Mouse (Mus musculus) ES-E14 (cell line): Measurements from ENCODE around the gene Axin1. TPM values are rescaled to one million over a fixed set of nuclear protein-coding genes. Genes with fewer than 3 reads are reported as not detected.

ENCODE experiments used
- DNase-seq: peaks from one replicate; pipeline ENCODE4 v3.0.0-alpha.2; 2013; ENCODE audit warnings: low read depth, low spot score
- H3K27ac ChIP-seq: 2 replicates; pipeline ENCODE4 v1.5.1; 2012; ENCODE audit warnings: low read depth, mild to moderate bottlenecking, low read length, moderate library complexity, mixed read lengths; ENCODE audit not compliant: poor library complexity, insufficient read depth, severe bottlenecking
- H3K36me3 ChIP-seq: 2 replicates; pipeline ENCODE4 v1.6.1; 2012; ENCODE audit warnings: mild to moderate bottlenecking, low read length, moderate library complexity, mixed read lengths; ENCODE audit not compliant: control insufficient read depth, poor library complexity, insufficient read depth, severe bottlenecking
- H3K4me1 ChIP-seq, 2 experiments: fragments of 150-350 bp in 1 of 2; sonication (generic) in 1 of 2; 2 replicates each; pipeline ENCODE4 v1.6.1; 2012; ENCODE audit warnings: low read length in 2 of 2, mild to moderate bottlenecking in 1 of 2, mixed read lengths in 1 of 2; ENCODE audit not compliant: control insufficient read depth in 2 of 2, insufficient read depth in 2 of 2, poor library complexity in 1 of 2
- H3K4me3 ChIP-seq, 2 experiments: fragments of 150-350 bp in 1 of 2; sonication (generic) in 1 of 2; 2 replicates each; pipeline ENCODE4 v1.5.1; 2012; ENCODE audit warnings: low read length in 2 of 2, low read depth in 1 of 2, mild to moderate bottlenecking in 1 of 2, mixed read lengths in 1 of 2; ENCODE audit not compliant: insufficient read depth in 1 of 2, poor library complexity in 1 of 2, severe bottlenecking in 1 of 2
- H3K9ac ChIP-seq: 2 replicates; pipeline ENCODE4 v1.6.1; 2012; ENCODE audit warnings: low read depth, mild to moderate bottlenecking, low read length, mixed read lengths; ENCODE audit not compliant: poor library complexity, insufficient read depth, severe bottlenecking
- H3K9me3 ChIP-seq: fragments of 150-350 bp; sonication (generic); 2 replicates; pipeline ENCODE4 v1.6.1; 2012; ENCODE audit warnings: low read depth, mild to moderate bottlenecking, low read length; ENCODE audit not compliant: control insufficient read depth, insufficient read depth
- CHD2 ChIP-seq: IDR thresholded peaks from 2 replicates; pipeline ENCODE4 v1.6.1; 2014; ENCODE audit warnings: mild to moderate bottlenecking, low read depth, low read length, inconsistent platforms
- HCFC1 ChIP-seq: IDR thresholded peaks from 2 replicates; pipeline ENCODE4 v1.6.1; 2012; ENCODE audit warnings: low read length, inconsistent platforms, borderline replicate concordance; ENCODE audit not compliant: insufficient read depth
- MAFK ChIP-seq: IDR thresholded peaks from 2 replicates; pipeline ENCODE4 v1.6.1; 2014; ENCODE audit warnings: mild to moderate bottlenecking, low read depth, low read length, inconsistent platforms; ENCODE audit not compliant: insufficient read depth
- ZC3H11A ChIP-seq: IDR thresholded peaks from 2 replicates; pipeline ENCODE4 v1.6.1; 2012; ENCODE audit warnings: low read depth, mild to moderate bottlenecking, inconsistent platforms, low read length, borderline replicate concordance
- ZNF384 ChIP-seq: IDR thresholded peaks from 2 replicates; pipeline ENCODE4 v1.6.1; 2012; ENCODE audit warnings: low read depth, low read length, inconsistent platforms
- in situ Hi-C, 2 experiments: fragments of 600-800 bp; cut with MboI; formaldehyde crosslinking; loops; one replicate each; pipeline ENCODE4 v1.15.1; 2025; ENCODE audit warnings: low sequenced_read_pairs in 2 of 2, inconsistent platforms in 1 of 2; ENCODE audit not compliant: unreplicated experiment in 2 of 2
- total RNA-seq: library from RNA; depleted of rRNA; stranded (reverse); fragments of 300-350 nt; gene quantifications from 2 replicates; pipeline ENCODE4 v1.2.3, GENCODE M21; 2012

The Axin1 gene
- total RNA-seq, 1 experiment = 33.6 TPM

- TF ChIP-seq MAFK = no peak
- TF ChIP-seq ZC3H11A = no peak
- Histone ChIP-seq H3K36me3 (peaks cover 2% of the 10 kb centered on the region; the same call in 1 of the 2 replicates), H3K4me3 (no peak overlapping the region), H3K4me1 (peaks cover 0 to 11% of the 10 kb centered on the region in 2 experiments; a peak in 2 of 4 replicates), H3K9me3 (no peaks in the 10 kb centered on the region), H3K9ac (no peak overlapping the region), H3K27ac (no peak overlapping the region)
- in situ Hi-C loops = no loop called here
- DNase-seq = no peak
Measured at GRCm38 (mm10) chr17:26212241-26212640, 73.8 kb downstream of the Axin1 start.

- Histone ChIP-seq H3K9me3 (no peaks in the 10 kb centered on the region), H3K4me1 (peaks cover 0 to 7% of the 10 kb centered on the region in 2 experiments; a peak in 2 of 4 replicates), H3K36me3 (peaks cover 2% of the 10 kb centered on the region; the same call in 1 of the 2 replicates), H3K9ac (no peak overlapping the region), H3K4me3 (no peak overlapping the region), H3K27ac (no peak overlapping the region)
- TF ChIP-seq ZNF384 (no peak), ZC3H11A (no peak), MAFK (no peak), HCFC1 (no peak), CHD2 (no peak)
- in situ Hi-C loops = no loop called here
- DNase-seq = no peak
Measured at GRCm38 (mm10) chr17:26212681-26213080, 74.2 kb downstream of the Axin1 start.

- Histone ChIP-seq H3K4me3 (no peak overlapping the region), H3K9ac (no peak overlapping the region), H3K4me1 (0 out of 4 replicates have a peak, but pooled peaks cover 0 to 2% of the 10 kb centered on the region in 2 experiments), H3K9me3 (no peaks in the 10 kb centered on the region), H3K36me3 (peaks cover 4% of the 10 kb centered on the region; the same call in 1 of the 2 replicates), H3K27ac (no peak overlapping the region)
- TF ChIP-seq CHD2 (no peak), MAFK (no peak), ZC3H11A (no peak), HCFC1 (no peak), ZNF384 (no peak)
- no peak for DNase-seq
- in situ Hi-C loops = no loop called here
Measured at GRCm38 (mm10) chr17:26221508-26221907, 83.0 kb downstream of the Axin1 start.

- Histone ChIP-seq H3K9me3 (no peaks in the 10 kb centered on the region), H3K4me1 (0 out of 4 replicates have a peak, but pooled peaks cover 0 to 2% of the 10 kb centered on the region in 2 experiments), H3K9ac (no peak overlapping the region), H3K36me3 (peaks cover 4% of the 10 kb centered on the region; the same call in 1 of the 2 replicates), H3K27ac (no peak overlapping the region), H3K4me3 (no peak overlapping the region)
- TF ChIP-seq ZNF384 = no peak
- TF ChIP-seq MAFK = no peak
- TF ChIP-seq HCFC1 = no peak
- in situ Hi-C loops = no loop called here
- no peak for DNase-seq
Measured at GRCm38 (mm10) chr17:26225150-26225549, 86.7 kb downstream of the Axin1 start.

- in situ Hi-C loops = no loop called here
- Histone ChIP-seq H3K4me1 (peaks cover 0 to 5% of the 10 kb centered on the region in 2 experiments; a peak in 1 of 4 replicates), H3K9ac (no peak overlapping the region), H3K4me3 (no peak overlapping the region), H3K27ac (no peak overlapping the region; the same call in 1 of the 2 replicates), H3K9me3 (no peaks in the 10 kb centered on the region), H3K36me3 (peaks cover 4% of the 10 kb centered on the region; the same call in 1 of the 2 replicates)
- no peak for TF ChIP-seq CHD2
- TF ChIP-seq ZNF384 = no peak
- no peak for TF ChIP-seq ZC3H11A
- TF ChIP-seq MAFK = no peak
- TF ChIP-seq HCFC1 = no peak
- DNase-seq = no peak
Measured at GRCm38 (mm10) chr17:26229776-26230175, 91.3 kb downstream of the Axin1 start.
